Mouse (Mus musculus) kidney, adult 8-10 months (tissue): Measurements from ENCODE around the gene Ssc5d.

Experiments used
- DNase-seq, 2 experiments: peaks; one replicate each; pipeline ENCODE4 v3.0.0; 2022

Ssc5d gene

DNA sequence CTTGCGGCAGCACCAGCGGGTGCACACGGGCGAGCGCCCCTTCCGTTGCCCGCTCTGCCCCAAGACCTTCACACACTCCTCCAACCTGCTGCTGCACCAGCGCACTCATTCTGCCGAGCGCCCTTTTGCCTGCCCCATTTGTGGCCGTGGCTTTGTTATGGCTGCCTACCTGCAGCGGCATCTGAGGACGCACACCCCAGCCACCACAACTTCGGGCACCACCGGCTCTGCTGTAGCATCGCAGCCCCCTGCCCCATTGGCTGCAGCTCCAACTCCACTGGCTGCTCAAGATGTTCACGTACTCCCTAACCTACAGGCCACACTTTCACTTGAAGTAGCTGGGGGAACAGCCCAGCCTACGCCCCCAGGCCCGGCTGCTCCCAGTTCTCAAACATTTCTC, 5.1 kb upstream of the Ssc5d start:
- no peak for DNase-seq

DNA sequence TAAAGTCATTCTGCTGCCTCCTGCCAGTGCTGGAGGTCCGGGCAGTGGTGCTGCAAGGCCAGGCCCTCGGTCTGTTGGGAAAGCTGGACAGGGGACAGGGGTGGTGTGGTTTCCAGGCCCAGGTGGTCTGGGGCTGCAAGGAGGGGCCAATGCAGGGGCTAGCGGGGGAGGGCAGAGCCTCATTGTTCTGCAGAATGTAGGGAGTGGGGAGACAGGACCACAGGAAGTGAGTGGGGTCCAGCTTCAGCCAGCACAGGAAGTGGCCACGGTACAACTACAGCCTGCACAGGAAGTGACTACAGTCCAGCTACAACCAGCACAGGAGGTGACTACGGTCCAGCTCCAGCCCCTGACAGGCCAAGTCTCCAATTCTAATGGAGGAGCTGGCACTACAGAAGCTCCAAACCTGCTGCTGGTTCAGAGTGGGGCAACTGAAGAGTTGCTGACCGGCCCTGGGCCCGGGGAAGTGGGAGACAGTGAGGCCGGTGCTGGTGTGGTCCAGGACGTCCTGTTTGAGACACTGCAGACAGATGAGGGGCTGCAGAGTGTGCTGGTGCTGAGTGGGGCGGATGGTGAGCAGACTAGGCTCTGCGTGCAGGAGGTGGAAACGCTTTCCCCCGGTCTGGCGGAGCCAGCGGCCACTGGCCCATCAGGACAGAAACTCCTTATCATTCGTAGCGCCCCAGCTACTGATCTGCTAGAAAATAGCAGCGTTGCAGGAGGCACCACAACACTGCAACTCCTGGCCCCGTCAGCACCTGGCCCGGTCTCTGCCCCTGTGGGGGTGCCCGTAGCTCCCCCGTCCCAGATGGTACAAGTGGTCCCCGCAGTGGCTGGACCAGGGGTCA, 4.4 kb upstream of the Ssc5d start:
- no peak for DNase-seq

DNA sequence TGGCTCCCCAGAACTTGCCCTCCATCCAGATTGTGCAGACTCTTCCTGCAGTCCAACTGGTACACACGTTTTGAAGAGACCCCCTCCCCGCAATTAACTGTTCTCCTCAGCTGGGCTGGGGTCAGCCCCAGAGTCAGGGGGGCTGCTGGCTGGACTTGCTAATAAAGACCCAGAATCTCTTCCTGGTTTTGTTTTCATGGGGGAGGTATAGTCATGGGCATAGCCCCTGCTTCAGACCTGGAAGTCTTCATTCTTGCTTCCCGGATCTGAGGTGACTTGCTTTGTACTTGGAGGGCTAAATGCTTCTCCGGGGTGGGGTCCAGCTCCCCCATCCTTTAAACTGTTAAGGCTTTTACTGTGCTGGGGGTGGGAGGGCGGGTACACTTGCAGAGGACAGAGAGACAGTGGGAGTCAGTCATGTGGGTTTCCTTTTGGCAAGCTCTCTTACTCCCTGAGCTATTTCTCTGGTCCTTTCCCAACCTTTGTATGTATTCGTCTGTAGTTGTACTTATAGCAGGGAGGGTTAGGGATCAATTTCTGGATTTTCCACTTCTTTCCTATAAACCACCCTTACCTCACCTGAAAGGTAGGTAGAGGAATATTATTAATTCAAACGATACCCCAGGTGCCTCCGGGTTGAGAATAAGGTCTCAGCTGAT, 3.6 kb upstream of the Ssc5d start, which contains the start of gene Nat14:
Gene Nat14 (plus strand): TSS at position 205 of the 659 bp plus-strand sequence.
- DNase-seq, result no peak

DNA sequence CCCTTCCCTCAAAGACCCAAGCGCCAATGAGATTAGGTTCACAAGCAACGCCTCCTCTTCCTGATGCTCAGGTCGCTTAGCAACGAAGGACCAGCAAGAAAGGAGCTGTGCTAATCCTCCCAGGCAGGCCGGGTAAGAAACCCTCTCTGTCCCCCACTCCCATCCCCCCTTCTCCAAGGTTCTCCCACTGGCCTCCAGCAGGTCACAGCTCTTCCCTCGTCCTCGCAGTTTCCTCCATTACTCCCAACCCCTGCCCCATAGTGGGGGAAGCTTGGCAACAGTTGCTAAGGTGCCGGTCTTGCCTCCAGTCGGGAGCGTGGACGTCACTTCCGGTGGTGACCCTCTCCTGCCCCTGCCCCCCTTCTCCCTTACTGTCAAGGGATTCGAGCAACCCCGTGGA, 3.1 kb upstream of the Ssc5d start:
- peak; percentile 64 to 66 for DNase-seq

DNA sequence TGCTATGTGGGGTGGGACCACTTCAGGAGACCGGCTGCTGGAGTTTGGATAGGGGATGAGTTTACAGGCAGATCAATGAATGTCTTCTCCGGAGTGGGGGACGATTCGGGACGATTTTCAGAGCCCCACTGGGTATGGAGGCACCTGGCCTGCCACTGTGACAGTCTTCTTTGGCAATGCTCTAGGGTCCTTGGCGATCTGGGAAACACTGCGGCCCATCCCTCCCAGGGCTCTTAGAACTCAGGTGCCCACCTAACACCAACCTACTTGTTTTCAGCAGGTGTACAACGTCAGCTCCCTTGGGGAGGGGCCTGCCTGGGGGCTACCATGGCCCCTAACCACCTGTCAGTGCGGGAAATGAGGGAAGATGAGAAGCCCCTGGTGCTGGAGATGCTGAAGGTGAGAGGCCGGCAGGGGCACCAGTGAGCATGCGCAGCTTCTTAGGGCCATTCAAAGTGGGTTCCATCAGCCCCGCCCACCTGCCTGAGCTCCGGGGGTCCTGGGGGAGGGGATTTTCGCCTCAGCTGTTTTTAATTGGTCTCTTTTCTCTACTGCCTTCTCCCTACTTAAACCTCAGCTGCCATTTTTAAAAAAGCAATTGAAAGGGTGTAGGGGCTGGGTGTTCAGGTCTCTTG, 2.5 kb upstream of the Ssc5d start:
- DNase-seq, result no peak

DNA sequence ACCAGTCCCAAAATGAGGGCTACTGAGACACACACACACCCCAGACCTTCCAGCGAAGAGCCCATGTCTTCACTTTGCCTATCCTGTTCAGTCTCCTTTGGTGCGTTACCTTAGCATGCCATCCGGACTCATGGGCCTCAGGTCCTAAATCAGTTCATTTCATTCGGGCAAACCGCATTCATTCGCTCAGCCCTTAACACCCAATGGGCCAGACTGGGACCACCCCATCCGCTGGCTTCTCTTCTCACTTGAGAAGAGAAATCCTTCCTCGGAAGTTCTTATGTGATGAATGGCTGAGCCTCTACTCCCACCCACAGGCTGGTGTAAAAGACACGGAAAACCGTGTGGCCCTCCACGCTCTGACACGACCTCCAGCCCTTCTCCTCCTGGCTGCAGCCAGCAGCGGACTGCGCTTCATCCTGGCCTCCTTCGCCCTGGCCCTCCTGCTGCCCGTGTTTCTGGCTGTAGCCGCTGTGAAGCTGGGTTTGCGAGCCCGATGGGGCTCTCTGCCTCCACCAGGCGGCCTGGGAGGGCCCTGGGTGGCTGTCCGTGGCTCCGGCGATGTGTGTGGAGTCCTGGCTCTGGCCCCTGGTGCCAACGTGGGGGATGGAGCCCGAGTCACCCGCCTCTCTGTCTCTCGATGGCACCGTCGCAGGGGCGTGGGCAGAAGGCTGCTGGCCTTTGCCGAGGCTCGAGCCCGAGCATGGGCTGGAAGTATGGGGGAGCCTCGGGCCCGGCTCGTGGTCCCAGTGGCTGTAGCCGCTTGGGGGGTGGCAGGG, 1.8 kb upstream of the Ssc5d start:
- DNase-seq, result peak in 1 of 2 experiments; percentile 31

DNA sequence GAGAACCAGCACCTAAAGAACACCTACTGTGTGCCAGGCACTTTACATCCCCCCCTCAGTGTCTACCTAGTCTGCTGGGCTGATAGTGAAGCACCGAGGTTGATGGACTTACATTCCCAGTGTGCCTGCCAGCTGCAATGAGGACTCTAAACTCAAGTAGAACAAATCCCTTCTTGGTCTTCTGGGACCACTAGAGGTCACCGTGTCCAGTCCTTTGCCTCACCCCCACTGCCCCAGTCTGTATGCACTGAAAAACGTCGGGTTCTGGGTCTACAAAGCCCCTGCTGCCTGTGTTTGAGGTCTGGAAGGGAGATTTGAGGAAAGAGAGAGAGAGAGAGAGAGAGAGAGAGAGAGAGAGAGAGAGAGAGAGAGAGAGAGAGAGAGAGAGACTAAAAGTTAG, 1.1 kb upstream of the Ssc5d start:
- DNase-seq, result no peak

DNA sequence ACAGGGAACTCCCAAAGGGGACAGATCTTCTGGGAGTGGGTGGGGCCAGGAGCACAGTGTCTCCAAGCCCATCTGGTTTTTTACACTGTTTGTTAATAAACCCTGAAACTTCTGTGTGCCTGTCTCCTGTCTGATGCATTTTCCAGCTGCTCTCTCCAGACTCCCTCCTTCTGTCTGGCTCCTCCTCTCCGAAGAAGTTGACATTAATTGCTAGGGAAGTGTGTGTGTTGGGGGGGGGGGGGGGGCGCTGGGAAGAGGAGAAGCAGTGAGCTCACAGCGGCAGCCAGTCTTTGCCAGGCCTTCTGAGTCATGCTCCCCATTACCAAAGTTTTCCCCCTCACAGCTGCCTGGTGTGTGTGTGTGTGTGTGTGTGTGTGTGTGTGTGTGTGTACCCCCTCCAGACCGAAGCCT, 689 bp upstream of the Ssc5d start:
- no peak for DNase-seq

DNA sequence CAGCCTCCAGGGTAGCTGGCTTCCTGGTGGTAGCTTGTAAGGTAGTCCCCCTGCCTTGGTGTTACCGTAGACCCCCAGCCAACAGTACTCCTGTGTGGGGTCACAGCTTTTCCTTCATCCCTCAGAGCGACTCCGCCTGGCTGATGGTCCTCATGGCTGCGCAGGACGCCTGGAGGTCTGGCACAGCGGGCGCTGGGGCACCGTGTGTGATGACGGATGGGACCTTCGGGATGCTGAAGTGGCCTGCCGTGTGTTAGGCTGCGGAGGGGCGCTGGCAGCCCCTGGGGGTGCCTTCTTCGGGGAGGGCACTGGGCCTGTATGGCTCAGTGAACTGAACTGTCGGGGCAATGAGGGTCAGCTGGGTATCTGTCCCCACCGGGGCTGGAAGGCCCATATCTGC, 1.3 kb downstream of the Ssc5d start:
- no peak for DNase-seq

DNA sequence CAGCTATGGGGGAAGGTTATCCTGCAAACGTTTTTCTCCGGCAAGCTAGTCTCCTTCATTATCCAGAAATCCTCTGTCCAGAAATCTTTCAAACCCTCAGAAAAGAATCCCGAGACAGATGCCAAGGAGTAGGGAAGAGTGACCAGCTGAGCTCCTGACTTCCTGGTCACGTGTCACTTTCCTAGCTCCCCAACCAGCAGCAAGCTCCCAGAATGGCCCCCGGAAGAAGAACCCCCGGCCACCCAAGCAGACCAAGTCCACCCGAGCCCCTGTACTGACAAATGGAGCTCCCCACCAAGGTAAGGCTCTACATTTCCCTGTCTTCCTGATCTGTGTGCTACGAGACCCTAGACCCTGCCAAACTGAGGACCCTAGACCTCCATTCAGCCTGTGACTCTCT, 2.1 kb downstream of the Ssc5d start:
- DNase-seq, result no peak

DNA sequence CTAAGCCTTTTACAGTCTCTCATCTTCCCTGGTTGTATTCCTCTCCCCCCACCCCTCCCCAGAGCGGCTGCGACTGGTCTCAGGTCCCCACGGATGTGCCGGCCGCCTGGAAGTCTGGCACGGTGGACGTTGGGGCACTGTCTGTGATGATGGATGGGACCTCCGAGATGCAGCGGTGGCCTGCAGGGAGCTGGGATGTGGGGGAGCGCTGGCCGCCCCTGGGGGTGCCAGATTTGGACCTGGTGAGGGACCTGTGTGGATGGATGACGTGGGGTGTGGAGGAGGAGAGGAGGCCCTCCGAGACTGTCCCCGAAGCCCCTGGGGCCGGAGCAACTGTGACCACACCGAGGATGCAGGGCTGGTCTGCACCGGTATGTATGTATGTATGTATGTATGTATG, 2.7 kb downstream of the Ssc5d start:
- DNase-seq, result no peak

DNA sequence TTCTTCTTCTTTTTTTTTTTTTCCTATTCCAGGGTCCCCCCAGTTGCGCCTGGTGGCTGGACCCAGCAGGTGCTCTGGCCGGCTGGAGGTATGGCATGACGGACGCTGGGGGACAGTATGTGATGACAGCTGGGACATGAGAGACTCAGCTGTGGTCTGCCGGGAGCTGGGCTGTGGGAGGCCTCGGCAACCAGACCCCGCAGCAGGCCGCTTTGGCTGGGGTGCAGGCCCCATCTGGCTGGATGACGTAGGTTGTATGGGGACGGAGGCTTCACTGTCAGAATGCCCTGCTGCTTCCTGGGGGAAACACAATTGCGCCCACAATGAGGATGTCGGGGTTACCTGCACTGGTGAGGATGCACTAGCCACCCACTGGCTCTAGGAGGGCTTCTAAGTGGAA, 7.5 kb downstream of the Ssc5d start:
- DNase-seq, result no peak

DNA sequence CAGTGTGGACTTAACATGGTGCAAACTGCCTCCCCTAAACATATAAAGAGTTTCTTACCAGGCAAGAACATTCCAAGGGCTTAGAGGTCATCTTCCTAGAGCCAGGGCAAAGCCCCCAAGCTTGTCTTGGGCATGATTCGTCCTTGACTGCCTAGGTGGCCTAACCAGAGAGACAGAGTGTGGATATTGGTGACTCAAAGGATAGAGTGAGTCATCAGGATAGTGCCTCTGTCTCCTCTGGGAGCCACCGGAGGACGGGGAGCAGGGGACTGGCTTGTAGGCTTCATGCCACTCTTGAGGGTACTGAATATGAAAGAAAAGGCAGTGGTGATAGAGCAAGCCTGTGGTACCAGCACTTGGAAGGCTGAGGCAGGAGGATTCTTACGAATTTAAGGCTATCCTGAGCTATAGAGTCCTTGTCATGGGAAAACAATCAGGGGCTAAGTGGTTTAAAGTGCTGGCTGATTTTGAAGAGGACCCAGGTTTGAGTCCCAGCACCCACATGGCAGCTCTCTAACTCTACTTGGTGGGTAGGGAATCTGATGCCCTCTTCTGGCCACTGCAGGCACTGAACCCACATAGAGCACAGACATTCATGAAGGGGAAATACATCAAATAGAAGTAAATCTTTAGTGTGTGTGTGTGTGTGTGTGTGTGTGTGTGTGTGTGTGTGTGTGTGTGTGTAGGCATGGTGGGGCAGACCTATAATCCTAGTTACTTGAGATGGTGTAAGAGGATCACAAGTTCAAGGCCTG, 8.8 kb downstream of the Ssc5d start:
- DNase-seq, result no peak

DNA sequence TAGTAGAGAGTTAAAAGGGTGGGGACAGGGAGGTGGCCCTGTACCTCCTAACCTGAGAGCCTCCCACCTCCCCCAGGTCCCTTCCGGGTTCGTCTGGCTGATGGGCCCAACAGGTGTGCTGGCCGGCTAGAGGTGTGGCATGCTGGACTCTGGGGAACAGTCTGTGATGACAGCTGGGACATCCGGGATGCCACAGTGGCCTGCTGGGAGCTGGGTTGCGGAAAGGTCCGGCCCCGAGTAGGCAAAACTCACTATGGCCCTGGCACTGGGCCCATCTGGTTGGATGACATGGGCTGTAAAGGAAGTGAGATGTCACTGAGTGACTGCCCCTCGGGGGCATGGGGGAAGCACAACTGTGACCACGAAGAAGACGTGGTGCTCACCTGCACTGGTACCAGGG, 11.2 kb downstream of the Ssc5d start:
- DNase-seq, result no peak

DNA sequence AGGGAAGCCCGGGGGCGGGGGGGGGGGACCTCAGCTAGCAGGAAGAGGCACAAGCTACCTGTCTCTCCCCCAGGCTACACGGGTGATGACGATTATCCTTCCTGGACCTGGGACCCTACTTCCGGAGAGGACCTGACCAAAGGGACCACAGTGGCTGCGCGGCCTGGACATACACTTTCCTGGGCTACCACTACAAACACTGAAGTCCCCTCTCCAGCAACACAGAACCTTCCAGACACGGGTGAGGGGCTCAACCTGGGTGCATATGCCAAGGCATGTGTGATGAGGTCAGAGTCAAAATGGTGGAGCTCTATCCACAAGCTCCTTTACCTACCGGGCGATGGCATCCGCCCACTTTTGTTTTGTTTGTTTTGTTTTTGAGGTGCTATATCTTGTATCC, 11.8 kb downstream of the Ssc5d start:
- DNase-seq, result no peak

DNA sequence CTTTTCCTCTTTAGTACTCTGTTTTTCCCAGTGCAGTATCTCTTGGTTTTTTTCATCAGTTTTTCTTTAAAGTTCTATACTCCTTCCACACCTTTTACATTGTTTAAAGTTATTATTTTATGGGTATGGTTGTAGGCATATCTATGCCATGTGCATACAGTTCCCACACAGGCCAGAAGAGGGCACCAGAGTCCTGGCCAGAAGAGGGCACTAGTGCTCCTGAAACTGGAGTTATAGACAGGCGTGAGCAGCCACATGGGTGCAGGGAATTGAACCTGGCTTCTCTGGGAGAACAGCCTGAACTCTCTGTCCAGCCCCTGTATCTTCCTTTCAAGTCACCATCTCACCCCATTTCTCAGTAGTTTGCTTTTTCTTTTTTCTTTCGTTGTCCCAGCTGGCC, 12.9 kb downstream of the Ssc5d start:
- DNase-seq, result peak; percentile 55 to 85

DNA sequence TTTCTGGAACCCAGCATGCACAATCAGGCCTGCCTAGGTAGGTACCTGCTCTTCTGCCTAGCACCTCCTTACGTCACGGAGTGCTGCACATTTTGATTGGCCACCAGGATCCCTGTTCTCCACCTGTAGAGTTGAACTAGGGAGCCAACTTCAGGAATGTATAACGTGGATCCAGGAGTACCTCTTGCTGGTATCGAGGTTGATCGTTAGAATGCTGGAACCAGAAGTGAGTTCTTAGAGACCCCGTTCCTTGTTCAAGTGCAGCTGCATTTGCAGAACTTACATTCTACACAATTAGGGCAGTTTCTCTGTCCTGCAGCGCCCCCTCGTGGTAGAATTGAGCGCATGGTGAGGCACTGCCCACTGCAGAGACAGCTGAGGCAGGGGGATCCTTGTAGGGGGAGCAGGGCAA, 14.5 kb downstream of the Ssc5d start:
- DNase-seq, result peak; percentile 86 to 94

DNA sequence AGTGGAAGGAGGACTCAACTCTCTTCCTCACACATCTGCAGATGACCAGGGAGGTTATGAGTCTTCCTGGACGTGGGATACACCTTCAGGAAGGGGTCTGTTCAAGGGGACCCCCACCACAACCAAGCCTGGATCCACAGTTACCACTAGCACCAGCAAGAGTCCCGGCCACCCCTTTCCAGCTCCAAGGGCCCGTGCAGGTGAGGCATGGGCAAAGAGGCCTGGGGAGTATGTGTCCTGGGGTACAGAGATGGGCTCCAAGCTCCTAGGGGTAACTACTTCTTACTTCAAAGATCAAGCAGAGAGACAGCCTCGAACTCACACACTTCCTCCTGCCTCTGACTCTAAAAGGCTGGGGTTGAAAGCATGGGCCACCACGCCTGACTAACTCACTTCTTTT, 17.1 kb downstream of the Ssc5d start:
- no peak for DNase-seq

DNA sequence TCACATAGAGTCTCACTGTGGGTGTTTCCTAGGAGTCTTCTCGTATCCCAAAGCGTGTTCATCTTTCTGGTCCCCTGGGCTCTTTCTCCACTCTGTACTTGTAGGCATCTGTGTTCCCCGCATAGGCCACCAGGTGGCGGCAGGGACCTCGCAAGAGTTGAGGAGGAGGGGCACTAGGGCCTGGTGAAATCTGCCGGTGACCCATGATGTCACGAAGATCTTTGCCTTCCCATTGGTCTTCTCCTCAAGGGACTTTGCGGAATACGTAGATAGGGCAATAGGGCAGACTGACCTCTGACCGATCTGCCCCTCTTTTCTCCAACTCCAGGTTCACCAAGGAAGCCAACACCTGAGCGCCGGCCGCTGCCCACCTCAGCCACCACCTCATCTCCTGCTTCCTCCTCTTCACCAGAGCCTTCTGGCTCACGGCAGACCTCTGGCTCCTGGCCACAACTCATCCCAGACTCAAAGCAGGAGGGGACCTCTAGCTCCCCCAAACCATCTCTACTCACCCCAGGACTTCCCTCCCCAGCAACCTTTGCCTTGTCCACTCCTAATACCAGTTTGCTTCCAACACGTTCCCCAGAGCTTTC, 17.7 kb downstream of the Ssc5d start:
- peak; percentile 94 to 97 for DNase-seq

DNA sequence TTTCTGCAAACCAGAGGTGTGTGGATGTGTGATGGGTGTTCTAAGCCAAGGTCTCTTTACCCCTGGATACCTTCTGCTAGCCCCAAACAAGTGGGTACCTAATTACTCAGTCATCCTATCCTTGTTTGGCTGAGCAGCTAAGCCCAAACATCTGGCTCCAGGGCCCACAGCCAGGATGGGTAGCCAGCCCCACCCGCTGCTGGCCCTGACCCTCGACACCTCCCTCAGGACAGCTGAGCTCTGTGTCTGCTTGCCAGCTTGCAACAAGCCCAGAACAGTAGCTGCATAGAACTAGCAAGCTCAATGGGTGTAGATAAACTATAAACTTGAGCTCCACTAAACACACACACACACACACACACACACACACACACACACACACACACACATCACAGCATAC, 22.3 kb downstream of the Ssc5d start:
- no peak for DNase-seq

DNA sequence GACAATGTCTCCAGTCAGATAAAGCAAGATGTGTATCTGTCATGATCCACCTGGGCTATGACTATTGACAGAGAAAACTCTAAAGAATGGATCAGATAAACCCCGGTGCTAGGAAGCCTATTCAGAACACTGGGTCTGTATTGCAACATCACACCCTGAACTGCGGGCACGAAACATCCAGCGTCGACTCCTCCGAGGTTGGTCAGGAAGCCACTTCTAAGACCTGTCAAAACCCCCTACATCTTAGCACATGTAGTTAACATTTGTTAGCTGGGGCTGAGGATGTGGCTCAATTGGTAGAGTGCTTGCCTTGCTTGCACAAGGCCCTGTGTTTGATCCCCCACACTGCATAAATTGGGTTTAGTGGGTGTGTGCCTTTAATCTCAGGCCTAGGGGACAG, 22.8 kb downstream of the Ssc5d start:
- no peak for DNase-seq
